Mouse (Mus musculus): ENCODE data around the gene Pla2g4b. TPM values are rescaled to one million over a fixed set of nuclear protein-coding genes. Genes with fewer than 3 reads are reported as not detected.

The Pla2g4b gene
- 29.2 and 32.2 TPM in 2 replicates for polyA plus RNA-seq (2012; rRNA removed)

DNA sequence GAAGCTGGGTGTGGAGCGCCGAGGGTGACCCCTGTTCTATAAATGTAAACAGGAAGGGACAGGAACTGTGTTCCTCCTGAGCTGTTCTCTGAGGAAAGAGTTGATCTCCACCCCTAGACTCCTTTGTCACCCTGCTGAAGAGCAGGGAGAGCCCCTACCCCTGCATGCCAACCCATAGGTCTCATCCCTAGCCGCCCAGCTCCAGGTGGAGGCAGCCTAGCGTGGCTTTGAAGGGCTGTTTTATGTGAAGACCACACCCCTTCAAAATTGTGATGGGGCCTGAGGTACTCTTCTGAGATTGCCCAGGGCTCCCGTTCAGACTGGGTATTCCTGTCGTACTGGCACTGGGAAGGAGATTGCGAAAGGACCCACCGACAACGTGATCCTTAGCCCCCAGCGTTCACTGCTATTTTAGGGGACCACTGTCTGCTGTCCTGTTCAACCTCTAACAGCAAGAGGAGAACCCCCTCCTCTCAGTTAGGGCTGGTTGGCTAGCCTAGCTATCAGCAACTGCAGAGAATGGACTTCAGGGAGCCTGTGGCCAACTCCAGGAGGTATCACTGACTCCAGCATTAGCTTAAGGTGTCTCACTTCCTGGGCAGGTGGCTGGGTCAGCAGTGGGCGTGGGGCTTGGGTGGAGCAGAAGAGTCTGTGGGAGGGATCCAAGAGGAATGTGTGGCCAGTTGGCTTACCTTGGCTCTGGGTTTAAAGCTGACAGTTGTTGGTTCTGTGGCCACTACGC lies at the start of gene Pla2g4b:
Gene Pla2g4b, plus strand, starts transcription at position 692 of the 742 bp plus-strand sequence.

DNA sequence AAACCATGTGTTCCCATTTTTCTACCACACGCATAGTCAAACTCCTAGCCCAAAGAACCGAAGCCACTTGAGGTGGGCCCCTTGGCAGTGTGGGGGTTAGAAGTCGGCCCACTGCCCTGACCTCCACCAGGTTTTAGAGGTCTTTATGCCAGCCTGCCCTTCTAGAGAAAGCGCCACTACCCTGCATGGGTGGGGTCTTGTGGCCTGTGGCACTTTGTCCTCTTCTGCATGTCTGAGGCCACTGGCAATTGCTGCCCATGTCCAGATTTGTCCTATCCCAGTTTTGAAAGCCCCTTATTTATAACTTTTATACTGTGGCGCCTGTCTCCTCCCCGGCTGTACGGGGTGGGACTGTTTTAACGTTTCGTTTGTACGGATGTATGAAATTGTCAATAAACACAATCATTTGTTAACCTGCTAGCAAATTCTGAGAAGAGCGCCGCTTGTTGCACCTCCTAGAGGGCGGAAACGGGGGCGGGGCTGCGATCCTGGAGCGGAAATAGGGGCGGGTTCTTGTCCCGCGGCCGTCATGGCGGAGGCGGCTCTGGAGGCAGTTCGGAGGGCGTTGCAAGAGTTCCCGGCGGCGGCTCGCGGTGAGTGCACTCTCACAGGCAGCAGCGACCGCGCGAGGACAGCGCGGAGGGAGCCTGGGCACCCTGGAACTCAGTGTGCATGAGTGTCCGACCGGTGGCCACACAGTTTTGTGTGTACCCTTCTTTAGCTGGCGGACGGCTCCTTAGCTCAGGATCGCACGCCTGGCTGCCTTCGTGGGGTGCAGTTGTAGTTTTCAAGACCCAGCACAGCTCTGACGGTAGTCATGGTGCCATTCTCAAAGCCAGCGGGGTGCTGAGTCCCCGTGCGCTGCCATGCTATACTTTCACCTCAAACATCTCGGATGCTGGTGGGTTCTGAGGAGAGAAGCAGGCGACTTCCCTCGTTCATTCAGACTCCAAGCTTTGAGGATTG lies 6.0 kb upstream of the Pla2g4b start, which contains the start of the genes Jmjd7 and Gm28042:
Gene Jmjd7, plus strand, starts transcription at position 500 of the 966 bp plus-strand sequence.
Gene Gm28042, plus strand, starts transcription at position 510 of the 966 bp plus-strand sequence.

Other genes starting within 250 kb of the Pla2g4b start
- gene Rpap1, start 245.9 kb upstream of the Pla2g4b start, polyA plus RNA-seq (2012; rRNA removed) = 21.9 and 22.8 TPM in 2 replicates
- gene Tyro3, start 235.7 kb upstream of the Pla2g4b start, polyA plus RNA-seq (2012; rRNA removed) = 32.2 and 36.3 TPM in 2 replicates
- 21.9 and 24.1 TPM in 2 replicates for gene Mga, start 136.2 kb upstream of the Pla2g4b start, polyA plus RNA-seq (2012; rRNA removed)
- 27.8 and 32.3 TPM in 2 replicates for gene Mapkbp1, start 60.7 kb upstream of the Pla2g4b start, polyA plus RNA-seq (2012; rRNA removed)
- gene Jmjd7, start 5.9 kb upstream of the Pla2g4b start, polyA plus RNA-seq (2012; rRNA removed) = 19.5 and 22.5 TPM in 2 replicates
- gene Gm28042, start 5.9 kb upstream of the Pla2g4b start, polyA plus RNA-seq (2012; rRNA removed) = 24.6 and 25.6 TPM in 2 replicates
- 7.3 and 8.6 TPM in 2 replicates for gene Ehd4, start 121.2 kb downstream of the Pla2g4b start, polyA plus RNA-seq (2012; rRNA removed)
- 3.3 and 3.5 TPM in 2 replicates for gene Pla2g4e, start 211.9 kb downstream of the Pla2g4b start, polyA plus RNA-seq (2012; rRNA removed)

All from central nervous system, embryonic 14 days (tissue).